Mouse (Mus musculus): Measurements from ENCODE around the gene Tmem94.

Tmem94 gene

GRCm38 (mm10) chr11:115766356-115766943 is 1.2 kb downstream of the Tmem94 start:
- no peak for DNase-seq (ENCODE audit: low spot score in 2 of 2)

- DNase-seq (ENCODE audit: low spot score in 2 of 2): no peak
Observed at GRCm38 (mm10) chr11:115766981-115767380, 1.7 kb downstream of the Tmem94 start.

- no peak for DNase-seq (ENCODE audit: low spot score in 2 of 2)
Observed at GRCm38 (mm10) chr11:115768896-115769295, 3.7 kb downstream of the Tmem94 start.

- DNase-seq (ENCODE audit: low spot score in 2 of 2): no peak
Observed at GRCm38 (mm10) chr11:115774653-115775052, 9.4 kb downstream of the Tmem94 start.

- no peak for DNase-seq (ENCODE audit: low spot score in 2 of 2)
Observed at GRCm38 (mm10) chr11:115775821-115776665, 10.8 kb downstream of the Tmem94 start.

- no peak for DNase-seq (ENCODE audit: low spot score in 2 of 2)
Observed at GRCm38 (mm10) chr11:115776954-115777353, 11.7 kb downstream of the Tmem94 start.

GRCm38 (mm10) chr11:115777487-115778335 is 12.5 kb downstream of the Tmem94 start:
- DNase-seq (ENCODE audit: low spot score in 2 of 2): no peak

- peak in 1 of 2 experiments; percentile 51 for DNase-seq (ENCODE audit: low spot score in 2 of 2)
Observed at GRCm38 (mm10) chr11:115779038-115779571, 13.9 kb downstream of the Tmem94 start.

- peak; percentile 43 to 47 for DNase-seq (ENCODE audit: low spot score in 2 of 2)
Observed at GRCm38 (mm10) chr11:115780141-115781070, 15.2 kb downstream of the Tmem94 start.

GRCm38 (mm10) chr11:115786473-115786872 is 21.2 kb downstream of the Tmem94 start:
- DNase-seq (ENCODE audit: low spot score in 2 of 2): no peak

GRCm38 (mm10) chr11:115789787-115790186 is 24.6 kb downstream of the Tmem94 start:
- DNase-seq (ENCODE audit: low spot score in 2 of 2): no peak

GRCm38 (mm10) chr11:115791919-115792318 is 26.7 kb downstream of the Tmem94 start:
- no peak for DNase-seq (ENCODE audit: low spot score in 2 of 2)

- no peak for DNase-seq (ENCODE audit: low spot score in 2 of 2)
Observed at GRCm38 (mm10) chr11:115792353-115792752, 27.1 kb downstream of the Tmem94 start.

- DNase-seq (ENCODE audit: low spot score in 2 of 2): no peak
Observed at GRCm38 (mm10) chr11:115796898-115797297, 31.7 kb downstream of the Tmem94 start.

GRCm38 (mm10) chr11:115797665-115798064 is 32.4 kb downstream of the Tmem94 start:
- no peak for DNase-seq (ENCODE audit: low spot score in 2 of 2)

GRCm38 (mm10) chr11:115800981-115801380 is 35.7 kb downstream of the Tmem94 start:
- DNase-seq (ENCODE audit: low spot score in 2 of 2): no peak

- DNase-seq (ENCODE audit: low spot score in 2 of 2): no peak
Observed at GRCm38 (mm10) chr11:115803072-115803709, 38.0 kb downstream of the Tmem94 start.

- no peak for DNase-seq (ENCODE audit: low spot score in 2 of 2)
Observed at GRCm38 (mm10) chr11:115805005-115805404, 39.8 kb downstream of the Tmem94 start.

GRCm38 (mm10) chr11:115806154-115806553 is 40.9 kb downstream of the Tmem94 start:
- DNase-seq (ENCODE audit: low spot score in 2 of 2): no peak

GRCm38 (mm10) chr11:115807306-115807705 is 42.1 kb downstream of the Tmem94 start:
- DNase-seq (ENCODE audit: low spot score in 2 of 2): no peak

Data from frontal cortex, postnatal 14 days (tissue).